Mouse (Mus musculus): ENCODE measurements around the gene Gm49368. TPM values are rescaled to one million over a fixed set of nuclear protein-coding genes. Genes with fewer than 3 reads are reported as not detected.

Gene Gm49368
- polyA plus RNA-seq, 1 experiment from 2014 or later, result not detected

DNA sequence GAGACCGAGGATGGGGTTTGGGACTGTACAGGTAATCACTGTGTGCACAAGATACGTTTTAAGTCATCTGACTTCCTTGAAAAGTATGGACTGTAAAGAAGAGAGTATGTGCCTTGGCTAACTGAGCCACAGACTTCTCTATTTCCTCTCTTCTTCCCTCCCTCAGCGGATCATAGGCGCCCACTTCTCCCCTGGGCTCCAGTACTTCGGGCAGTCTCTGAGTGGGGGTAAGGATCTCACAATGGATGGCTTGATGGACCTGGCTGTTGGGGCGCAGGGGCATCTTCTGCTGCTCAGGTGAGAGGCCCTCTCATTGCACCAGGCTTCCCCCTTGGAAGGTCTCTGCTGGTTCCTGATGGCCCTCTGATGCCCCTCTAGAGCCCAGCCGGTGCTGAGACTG is 45.0 kb downstream of the Gm49368 start:
- H3K4me2 ChIP-seq, result no peak overlapping the region

GRCm38 (mm10) chr7:128110314-128110713 is 47.8 kb downstream of the Gm49368 start:
- no peaks in the 10 kb centered on the region for H3K4me1 ChIP-seq
- no peaks in the 10 kb centered on the region for H3K27me3 ChIP-seq (replicated peaks)
- H3K9ac ChIP-seq (replicated peaks), result no peak overlapping the region
- H3K27ac ChIP-seq (replicated peaks), result no peak overlapping the region
- ATAC-seq (ENCODE audit: low FRiP score), result no peak
- H3K36me3 ChIP-seq, result no peaks in the 10 kb centered on the region
- 68% methylated on average over 2 of the region's 2 CpGs for WGBS
- no peaks in the 10 kb centered on the region for H3K9me3 ChIP-seq (replicated peaks)
- H3K4me3 ChIP-seq (replicated peaks), result no peak overlapping the region
- no peak overlapping the region for H3K4me2 ChIP-seq

More for the DNA sequence above, 45.0 kb downstream of the Gm49368 start:
- Histone ChIP-seq H3K4me1 (no peaks in the 10 kb centered on the region), H3K27ac (replicated peaks) (no peak overlapping the region), H3K27me3 (replicated peaks) (no peaks in the 10 kb centered on the region), H3K9me3 (replicated peaks) (no peaks in the 10 kb centered on the region), H3K36me3 (no peaks in the 10 kb centered on the region), H3K9ac (replicated peaks) (no peak overlapping the region), H3K4me3 (replicated peaks) (no peak overlapping the region)
- ATAC-seq (ENCODE audit: low FRiP score), result no peak
- 93% methylated on average over 7 of the region's 7 CpGs for WGBS

GRCm38 (mm10) chr7:128112131-128112530 is 49.6 kb downstream of the Gm49368 start:
- H3K4me2 ChIP-seq, result no peak overlapping the region
- no peak for ATAC-seq (ENCODE audit: low FRiP score)
- H3K9ac ChIP-seq (replicated peaks), result no peak overlapping the region
- WGBS, result 91% methylated on average over 11 of the region's 11 CpGs
- H3K27ac ChIP-seq (replicated peaks), result no peak overlapping the region
- no peaks in the 10 kb centered on the region for H3K27me3 ChIP-seq (replicated peaks)
- H3K9me3 ChIP-seq (replicated peaks), result no peaks in the 10 kb centered on the region
- H3K4me1 ChIP-seq, result no peaks in the 10 kb centered on the region
- no peaks in the 10 kb centered on the region for H3K36me3 ChIP-seq
- no peak overlapping the region for H3K4me3 ChIP-seq (replicated peaks)

DNA sequence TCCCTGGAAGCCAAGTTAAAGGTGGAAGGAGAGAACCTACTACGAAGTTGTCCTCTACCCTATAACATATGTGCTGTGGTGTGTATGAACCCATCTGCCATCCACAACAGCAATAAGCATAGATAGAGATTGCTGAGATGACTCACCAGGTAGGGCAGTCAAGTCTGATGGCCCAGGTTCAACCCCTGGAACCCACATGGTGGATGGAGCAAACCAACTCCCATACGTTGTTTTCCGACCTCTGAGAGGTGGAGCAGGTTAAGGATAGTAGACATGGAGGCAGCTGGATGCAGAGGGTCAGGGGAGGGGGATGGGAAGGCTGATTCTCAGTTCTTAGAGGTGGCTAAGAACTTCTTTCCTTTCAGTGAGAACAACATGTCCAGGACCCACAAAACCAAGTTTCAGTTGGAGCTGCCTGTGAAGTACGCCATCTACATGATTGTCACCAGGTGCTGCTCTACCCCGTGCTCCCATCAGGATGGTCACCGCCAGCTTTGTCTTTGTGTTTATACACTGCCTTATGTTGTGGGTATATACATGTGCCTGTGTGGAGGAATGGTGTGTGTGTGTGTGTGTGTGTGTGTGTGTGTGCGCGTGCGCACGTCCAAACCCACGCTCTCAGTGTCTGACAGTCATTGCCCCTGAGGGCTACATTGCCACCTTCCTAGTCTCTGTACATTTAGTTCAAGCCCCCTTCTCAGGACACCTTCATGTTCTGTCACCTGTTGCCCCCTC is 52.1 kb downstream of the Gm49368 start:
- no peak overlapping the region for H3K9ac ChIP-seq (replicated peaks)
- no peak overlapping the region for H3K4me3 ChIP-seq (replicated peaks)
- no peak overlapping the region for H3K4me2 ChIP-seq
- 94% methylated on average over 11 of the region's 11 CpGs for WGBS
- H3K9me3 ChIP-seq (replicated peaks), result no peaks in the 10 kb centered on the region
- H3K36me3 ChIP-seq, result no peaks in the 10 kb centered on the region
- H3K27ac ChIP-seq (replicated peaks), result no peak overlapping the region
- ATAC-seq (ENCODE audit: low FRiP score), result no peak
- no peaks in the 10 kb centered on the region for H3K27me3 ChIP-seq (replicated peaks)
- no peaks in the 10 kb centered on the region for H3K4me1 ChIP-seq

DNA sequence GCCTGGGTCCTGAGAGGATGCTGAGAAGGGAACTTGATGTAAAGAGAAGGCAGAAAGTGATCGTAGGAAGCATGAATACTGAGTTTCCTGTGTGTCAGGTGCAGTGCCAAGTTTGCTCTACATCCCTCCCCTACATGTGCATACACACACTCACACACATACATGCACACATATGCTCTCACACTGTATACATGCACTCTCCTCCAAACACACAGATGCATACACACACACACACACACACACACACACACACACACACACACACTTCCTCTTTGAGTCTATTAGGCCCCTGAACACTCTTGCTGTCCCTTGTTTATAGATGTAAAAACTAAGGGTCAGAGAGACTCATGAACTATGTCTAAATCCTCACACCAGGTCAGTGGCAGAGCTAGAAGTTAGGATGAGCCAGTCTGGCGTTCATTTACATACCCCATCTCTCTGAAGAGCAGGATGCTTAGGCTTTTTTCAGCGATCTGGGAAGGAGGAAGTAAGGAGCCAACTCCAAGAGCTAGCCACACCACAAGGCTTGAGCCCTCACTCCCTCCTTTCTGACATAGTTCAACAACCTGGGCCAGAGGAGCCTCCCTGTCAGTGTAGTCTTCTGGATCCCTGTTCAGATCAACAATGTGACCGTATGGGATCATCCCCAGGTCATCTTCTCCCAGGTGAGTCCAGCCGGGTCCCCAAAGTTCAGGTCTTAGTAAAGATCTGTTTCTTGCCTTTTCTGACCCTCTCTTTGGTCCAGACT is 52.9 kb downstream of the Gm49368 start:
- Histone ChIP-seq H3K27ac (replicated peaks) (no peak overlapping the region), H3K9me3 (replicated peaks) (no peaks in the 10 kb centered on the region), H3K4me1 (no peaks in the 10 kb centered on the region), H3K4me2 (no peak overlapping the region), H3K36me3 (no peaks in the 10 kb centered on the region), H3K27me3 (replicated peaks) (no peaks in the 10 kb centered on the region), H3K9ac (replicated peaks) (no peak overlapping the region), H3K4me3 (replicated peaks) (no peak overlapping the region)
- 86% methylated on average over 5 of the region's 5 CpGs for WGBS
- no peak for ATAC-seq (ENCODE audit: low FRiP score)

DNA sequence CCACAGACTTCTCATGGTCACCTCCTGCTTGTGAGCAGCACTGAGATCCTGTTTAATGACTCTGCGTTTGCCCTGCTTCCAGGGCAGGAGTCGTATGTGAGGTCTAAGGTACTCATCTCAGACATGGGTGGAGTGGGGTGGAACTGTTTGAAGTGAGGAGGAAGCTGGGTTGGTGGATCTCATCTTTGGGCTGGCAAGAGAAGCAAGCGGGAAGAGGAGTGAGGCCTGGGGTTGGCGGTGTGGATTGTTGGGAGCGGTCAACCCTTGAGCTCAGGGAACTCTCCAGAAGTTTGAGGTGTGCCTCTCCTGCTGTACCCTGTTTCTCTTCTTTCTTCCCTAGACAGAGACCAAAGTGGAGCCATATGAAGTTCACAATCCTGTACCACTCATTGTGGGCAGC is 53.9 kb downstream of the Gm49368 start:
- H3K4me3 ChIP-seq (replicated peaks), result no peak overlapping the region
- WGBS, result 95% methylated on average over 5 of the region's 5 CpGs
- no peaks in the 10 kb centered on the region for H3K4me1 ChIP-seq
- no peaks in the 10 kb centered on the region for H3K36me3 ChIP-seq
- H3K27ac ChIP-seq (replicated peaks), result no peak overlapping the region
- H3K9ac ChIP-seq (replicated peaks), result no peak overlapping the region
- no peak overlapping the region for H3K4me2 ChIP-seq
- H3K9me3 ChIP-seq (replicated peaks), result no peaks in the 10 kb centered on the region
- H3K27me3 ChIP-seq (replicated peaks), result no peaks in the 10 kb centered on the region
- ATAC-seq (ENCODE audit: low FRiP score), result no peak

- 88% methylated on average over 6 of the region's 6 CpGs for WGBS
- no peaks in the 10 kb centered on the region for H3K36me3 ChIP-seq
- no peaks in the 10 kb centered on the region for H3K4me1 ChIP-seq
- no peaks in the 10 kb centered on the region for H3K27me3 ChIP-seq (replicated peaks)
- ATAC-seq (ENCODE audit: low FRiP score), result no peak
- H3K27ac ChIP-seq (replicated peaks), result no peak overlapping the region
- H3K4me2 ChIP-seq, result no peak overlapping the region
- no peaks in the 10 kb centered on the region for H3K9me3 ChIP-seq (replicated peaks)
- no peak overlapping the region for H3K4me3 ChIP-seq (replicated peaks)
- no peak overlapping the region for H3K9ac ChIP-seq (replicated peaks)
Observed at GRCm38 (mm10) chr7:128119726-128120490, 57.4 kb downstream of the Gm49368 start.

DNA sequence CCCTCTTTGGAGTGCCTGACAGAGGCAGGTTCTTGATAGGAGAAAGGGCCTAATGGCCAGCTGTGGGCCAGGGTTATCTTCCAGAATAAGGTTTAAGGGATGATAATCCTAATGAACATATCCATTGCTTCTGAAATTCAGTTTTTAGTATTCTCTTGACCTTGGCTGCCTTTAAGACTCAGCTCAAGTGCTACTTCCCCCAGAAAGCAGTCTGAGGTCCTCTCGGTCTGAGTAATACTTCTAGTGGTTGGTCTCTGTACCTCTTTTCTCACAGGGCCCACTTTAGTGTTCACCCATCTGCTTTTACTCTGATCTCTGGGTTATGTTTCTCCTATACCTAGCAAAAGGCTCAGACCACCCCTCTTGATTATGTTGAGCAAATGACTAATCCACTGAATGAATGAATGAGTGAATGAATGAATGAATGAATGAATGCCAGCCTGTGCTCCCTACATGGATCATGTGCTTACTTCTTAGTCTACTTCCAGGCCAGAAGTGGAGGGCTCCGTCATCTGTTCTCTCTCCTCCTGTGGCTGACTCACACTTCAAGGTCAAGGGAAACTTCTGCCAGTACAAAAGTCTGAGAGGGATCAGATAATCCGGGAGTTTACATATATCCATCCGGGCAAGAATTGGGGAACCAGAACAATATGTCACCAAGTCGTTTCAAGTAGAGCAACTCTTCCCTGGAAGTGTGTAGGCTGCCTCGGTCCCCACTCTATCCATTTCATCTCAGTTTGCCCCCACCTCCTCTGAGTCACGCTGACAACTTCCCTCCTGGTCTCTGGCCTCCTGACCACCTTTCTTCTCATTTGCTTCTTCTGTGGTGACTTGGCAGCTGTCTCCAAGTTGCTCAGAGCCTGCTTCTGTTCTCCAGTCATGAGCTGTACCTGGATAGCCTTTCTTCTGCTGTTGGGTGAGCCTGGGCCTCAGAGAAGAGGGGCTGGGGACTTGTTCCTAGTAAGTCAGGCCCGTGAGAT is 66.5 kb downstream of the Gm49368 start, which contains the start of gene Itgax:
Gene Itgax, plus strand, starts transcription at position 807 of the 980 bp plus-strand sequence.
- no peaks in the 10 kb centered on the region for H3K36me3 ChIP-seq
- H3K27me3 ChIP-seq (replicated peaks), result no peaks in the 10 kb centered on the region
- H3K4me3 ChIP-seq (replicated peaks), result no peak within 1 kb of the TSS
- no peak within 1 kb of the TSS for H3K27ac ChIP-seq (replicated peaks)
- H3K9me3 ChIP-seq (replicated peaks), result no peaks in the 10 kb centered on the region
- H3K4me2 ChIP-seq, result no peak within 1 kb of the TSS
- H3K4me1 ChIP-seq, result no peaks in the 10 kb centered on the region
- ATAC-seq (ENCODE audit: low FRiP score), result no peak
- H3K9ac ChIP-seq (replicated peaks), result no peak within 1 kb of the TSS
- 86% methylated on average over 8 of the region's 8 CpGs for WGBS

- H3K4me1 ChIP-seq, result no peaks in the 10 kb centered on the region
- 94% methylated on average over 5 of the region's 5 CpGs for WGBS
- H3K4me3 ChIP-seq (replicated peaks), result no peak overlapping the region
- H3K9ac ChIP-seq (replicated peaks), result no peak overlapping the region
- no peaks in the 10 kb centered on the region for H3K36me3 ChIP-seq
- no peaks in the 10 kb centered on the region for H3K27me3 ChIP-seq (replicated peaks)
- H3K9me3 ChIP-seq (replicated peaks), result no peaks in the 10 kb centered on the region
- no peak overlapping the region for H3K27ac ChIP-seq (replicated peaks)
- H3K4me2 ChIP-seq, result no peak overlapping the region
- ATAC-seq (ENCODE audit: low FRiP score), result no peak
Observed at GRCm38 (mm10) chr7:128132148-128132547, 69.7 kb downstream of the Gm49368 start.

- WGBS, result 84% methylated on average over 2 of the region's 2 CpGs
- Histone ChIP-seq H3K36me3 (no peaks in the 10 kb centered on the region), H3K27ac (replicated peaks) (no peak overlapping the region), H3K27me3 (replicated peaks) (no peaks in the 10 kb centered on the region), H3K4me3 (replicated peaks) (no peak overlapping the region), H3K9ac (replicated peaks) (no peak overlapping the region), H3K4me2 (no peak overlapping the region), H3K9me3 (replicated peaks) (no peaks in the 10 kb centered on the region), H3K4me1 (no peaks in the 10 kb centered on the region)
- no peak for ATAC-seq (ENCODE audit: low FRiP score)
Observed at GRCm38 (mm10) chr7:128133596-128133995, 71.1 kb downstream of the Gm49368 start.

- no peak for ATAC-seq (ENCODE audit: low FRiP score)
- H3K27me3 ChIP-seq (replicated peaks), result no peaks in the 10 kb centered on the region
- WGBS, result 64% methylated on average over 4 of the region's 4 CpGs
Observed at GRCm38 (mm10) chr7:128136927-128137326, 74.4 kb downstream of the Gm49368 start.

More at GRCm38 (mm10) chr7:128136927-128137326, 74.4 kb downstream of the Gm49368 start:
- H3K27ac ChIP-seq (replicated peaks), result no peak overlapping the region
- H3K9ac ChIP-seq (replicated peaks), result no peak overlapping the region
- no peaks in the 10 kb centered on the region for H3K4me1 ChIP-seq
- H3K4me3 ChIP-seq (replicated peaks), result no peak overlapping the region
- H3K36me3 ChIP-seq, result no peaks in the 10 kb centered on the region
- H3K9me3 ChIP-seq (replicated peaks), result no peaks in the 10 kb centered on the region
- no peak overlapping the region for H3K4me2 ChIP-seq

All from neural tube, embryonic 15.5 days (tissue).